Mouse (Mus musculus) kidney, postnatal 25 days (tissue): ENCODE results near the gene Il2rb.

Experiments
- DNase-seq, 2 experiments: peaks; one replicate each; pipeline ENCODE4 v3.0.0; 2021; ENCODE audit warnings: mixed read lengths in 2 of 2

The Il2rb gene

DNA sequence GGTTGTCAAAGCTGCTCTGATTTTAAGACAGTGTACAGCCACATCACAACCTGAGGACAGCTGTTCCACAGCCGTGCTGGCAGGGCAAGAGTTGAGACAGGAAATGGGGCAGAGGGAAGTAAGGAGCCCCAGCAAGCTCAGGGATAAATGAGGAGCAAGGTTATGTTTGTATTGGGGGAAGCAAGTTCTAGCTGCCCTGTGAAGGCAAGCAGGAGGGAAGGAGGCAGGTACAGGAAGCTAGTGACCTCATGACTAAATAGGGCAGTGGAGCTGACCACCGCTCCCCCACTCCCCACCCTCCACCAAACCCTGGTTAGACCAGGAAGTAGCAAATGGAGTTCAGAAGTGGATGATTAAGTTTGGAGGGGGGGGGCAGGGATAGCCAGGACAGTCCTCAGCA is 14.1 kb downstream of the Il2rb start:
- DNase-seq: no peak

DNA sequence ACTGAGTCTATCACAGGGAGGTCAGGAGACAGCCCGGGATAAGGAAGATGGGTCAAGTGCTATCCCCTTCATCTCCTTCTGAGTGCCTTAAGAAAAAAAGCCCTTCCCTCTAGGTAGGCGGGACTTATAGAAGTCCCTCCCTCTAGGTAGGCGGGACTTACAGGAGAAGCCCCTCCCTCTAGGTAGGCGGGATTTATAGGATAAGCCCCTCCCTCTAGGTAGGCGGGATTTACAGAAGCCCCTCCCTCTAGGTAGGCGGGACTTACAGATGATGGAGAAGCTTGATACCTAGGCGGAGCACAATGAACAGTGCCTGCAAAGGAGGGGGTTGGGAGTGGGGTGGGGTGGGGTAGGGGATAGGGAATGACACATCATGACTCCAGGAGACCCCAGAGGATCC is 15.0 kb downstream of the Il2rb start:
- DNase-seq: no peak

DNA sequence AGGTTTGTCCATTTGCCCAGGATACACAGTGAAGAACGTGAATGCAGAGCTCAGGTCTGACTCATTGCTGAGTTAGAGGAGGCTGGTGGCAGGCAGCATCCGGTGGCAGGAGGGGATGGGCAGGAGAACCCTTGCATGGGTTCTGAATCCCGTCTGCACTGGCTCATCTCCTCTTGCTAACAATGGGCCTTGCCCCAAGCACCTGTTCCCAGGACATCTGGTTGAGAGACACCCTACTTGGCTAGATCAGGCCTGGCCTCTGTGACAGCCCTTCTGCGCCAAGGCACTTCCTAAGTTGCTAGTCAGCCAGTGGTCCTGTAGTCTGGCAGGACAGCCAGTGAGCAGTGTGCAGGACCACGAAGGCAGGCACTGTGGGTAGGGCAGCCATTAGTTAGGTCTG is 15.6 kb downstream of the Il2rb start:
- DNase-seq: no peak

DNA sequence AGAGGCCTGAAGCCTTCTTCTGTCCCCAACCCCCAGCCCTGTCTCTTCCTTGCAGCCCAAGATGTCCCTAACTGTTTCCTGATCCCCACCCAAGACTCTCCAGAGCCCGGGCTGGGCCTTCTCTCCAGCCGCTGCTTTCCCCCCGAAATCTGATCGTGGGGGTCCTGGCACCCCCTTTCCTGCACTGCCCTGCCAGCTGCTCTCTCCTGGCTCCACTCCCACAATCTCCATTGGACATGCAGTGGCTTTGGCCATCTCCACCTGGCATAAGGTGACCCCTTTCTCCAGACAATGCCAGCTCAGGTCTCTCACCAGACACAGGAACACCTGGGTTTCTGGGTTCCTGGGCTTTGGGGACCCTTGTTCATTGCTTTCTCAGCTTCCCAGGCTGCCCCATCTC is 17.0 kb downstream of the Il2rb start:
- no peak for DNase-seq

DNA sequence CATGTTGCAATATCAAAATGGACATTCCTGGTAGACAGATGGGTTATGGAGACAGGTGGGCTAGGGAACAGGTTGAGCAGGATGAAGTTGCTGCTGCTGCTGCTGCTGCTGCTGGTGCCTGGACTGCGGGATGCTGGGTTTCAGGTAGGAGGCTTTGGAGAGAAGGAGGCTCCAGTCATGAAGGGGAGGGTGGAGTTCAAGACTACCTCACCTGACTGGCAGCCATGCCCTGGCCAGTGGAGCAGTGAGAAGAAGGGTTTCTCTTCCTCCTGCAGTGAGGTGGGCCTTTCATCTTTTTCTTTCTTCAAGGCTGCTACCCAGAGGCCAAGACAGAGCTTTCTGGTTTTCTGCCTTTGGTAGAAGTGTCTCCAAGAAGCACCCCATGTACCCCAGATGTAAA is 18.2 kb downstream of the Il2rb start:
- no peak for DNase-seq

DNA sequence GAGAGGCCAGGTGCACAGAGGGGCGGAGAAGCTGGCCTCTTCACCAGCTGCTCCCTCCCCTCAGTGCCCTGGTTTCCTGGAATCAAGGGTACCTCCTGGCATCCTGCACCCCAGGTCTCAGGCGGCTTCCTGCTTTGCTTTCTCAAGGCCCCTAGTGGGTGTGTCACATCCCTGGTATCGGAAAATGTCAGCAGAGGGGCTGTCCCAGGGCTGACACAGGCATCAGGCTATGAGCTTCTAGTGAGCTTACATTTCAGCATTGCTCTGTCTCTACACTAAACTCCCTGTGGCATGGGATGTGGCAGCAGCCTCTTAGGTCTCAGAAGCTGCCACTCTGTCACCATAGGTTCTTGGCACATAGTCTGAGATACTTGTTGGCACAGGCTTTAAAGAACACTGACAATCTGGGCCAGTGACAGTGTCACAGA is 19.5 kb downstream of the Il2rb start:
- no peak for DNase-seq

DNA sequence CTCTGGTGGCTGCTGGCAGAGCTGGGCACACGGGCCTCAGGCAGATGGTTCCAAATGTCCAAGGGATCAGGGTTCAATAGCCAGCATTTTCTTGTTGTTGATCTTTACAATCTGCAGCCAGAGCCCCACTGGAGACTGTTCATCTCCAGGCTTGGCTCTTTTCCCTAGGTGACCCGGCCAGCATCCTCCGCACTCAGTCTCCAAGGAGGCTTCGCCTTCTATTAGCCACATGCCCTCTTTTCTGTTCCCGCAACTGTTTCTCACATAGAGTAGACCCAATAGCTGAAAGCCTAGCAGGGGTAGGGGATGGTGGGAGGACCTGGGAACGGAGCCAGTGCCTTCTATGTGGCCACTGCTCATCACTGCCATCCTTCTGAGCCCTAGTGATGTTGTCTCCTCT is 21.6 kb downstream of the Il2rb start:
- DNase-seq: no peak

DNA sequence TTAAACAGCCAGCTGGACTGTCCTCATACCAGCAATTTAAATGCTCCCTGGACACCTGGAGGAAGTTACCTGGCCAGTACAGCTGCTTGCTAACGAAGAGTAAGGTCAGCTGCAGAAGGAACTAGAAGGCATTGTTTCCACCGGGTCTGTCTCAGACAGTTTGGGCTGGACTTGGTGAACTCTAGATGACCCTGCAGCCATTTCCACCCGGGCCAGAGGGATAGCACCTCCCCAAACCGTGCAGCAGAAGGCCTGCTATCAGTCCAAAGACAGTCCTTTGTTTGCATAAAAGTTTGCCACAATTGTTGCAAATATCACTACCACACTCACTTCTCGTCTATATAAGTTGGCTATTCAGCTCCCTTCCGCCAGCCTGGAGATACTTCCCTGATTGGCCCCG is 23.2 kb downstream of the Il2rb start:
- DNase-seq: no peak

DNA sequence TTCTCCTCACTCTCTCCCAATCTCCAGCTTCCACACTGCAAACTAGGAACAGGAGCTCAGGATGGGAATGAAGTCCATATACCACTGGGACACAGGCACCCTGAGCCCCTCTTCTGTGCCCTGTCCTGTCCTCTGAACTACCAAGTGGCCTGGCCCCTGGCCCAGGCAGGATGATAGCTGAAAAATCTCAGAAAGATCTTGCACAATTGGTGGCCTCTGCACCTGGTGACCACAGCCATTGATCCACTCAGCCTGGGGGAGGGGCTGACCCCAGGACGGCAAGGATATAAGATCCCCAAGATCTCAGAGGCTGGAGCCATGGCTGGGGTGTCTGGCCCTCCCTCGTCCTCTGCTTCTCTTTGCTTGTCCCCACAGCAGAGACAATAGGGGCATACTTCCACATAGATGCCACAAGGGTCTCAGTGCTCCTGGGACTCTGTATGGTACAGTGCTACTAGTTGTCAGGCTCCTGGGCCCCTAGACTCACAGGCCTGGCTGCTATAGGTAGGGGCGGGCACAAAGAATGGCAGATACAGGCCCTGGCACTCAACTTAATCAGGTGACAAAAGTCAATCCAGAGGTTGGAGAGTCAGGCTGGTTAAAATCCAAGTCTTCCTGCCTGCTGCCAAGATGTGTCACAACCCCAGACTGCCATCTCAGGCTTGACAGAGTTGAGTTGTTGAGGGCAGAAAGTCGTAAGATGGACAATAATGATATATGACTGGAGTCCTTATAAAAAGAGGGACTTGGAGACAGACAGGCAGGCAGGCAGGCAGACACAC is 24.4 kb downstream of the Il2rb start:
- DNase-seq: no peak

DNA sequence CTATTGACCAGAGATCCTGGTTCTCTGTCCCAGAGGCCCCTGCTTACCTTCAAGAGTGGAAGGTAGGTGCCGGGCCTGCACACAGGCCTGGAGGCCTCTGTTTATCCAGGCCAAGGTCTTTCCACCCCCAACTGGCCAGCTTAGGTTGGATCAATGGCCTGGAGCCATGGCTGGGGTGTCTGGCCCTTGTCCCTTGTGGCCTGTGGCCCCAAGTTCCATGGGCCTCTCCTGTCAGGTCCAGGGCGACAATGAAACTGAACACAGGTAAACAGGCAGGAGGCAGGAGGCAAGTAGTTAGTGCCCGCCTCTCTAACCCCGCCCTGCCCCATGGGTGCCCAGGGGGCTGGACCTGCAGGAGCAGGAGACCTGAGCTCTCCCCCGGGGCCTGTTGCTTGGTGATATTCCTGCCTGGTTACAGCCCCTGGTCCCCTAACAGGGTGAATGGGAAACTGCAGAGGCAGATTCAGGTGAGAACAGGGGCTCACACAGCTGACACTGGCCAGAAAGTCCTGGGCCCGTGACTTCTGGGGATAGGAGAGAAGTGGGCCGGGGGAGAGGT is 26.6 kb downstream of the Il2rb start, which contains the start of gene Tmprss6:
TSS of gene Tmprss6 (minus strand) at position 256 of the 559 bp plus-strand sequence.
- no peak for DNase-seq

DNA sequence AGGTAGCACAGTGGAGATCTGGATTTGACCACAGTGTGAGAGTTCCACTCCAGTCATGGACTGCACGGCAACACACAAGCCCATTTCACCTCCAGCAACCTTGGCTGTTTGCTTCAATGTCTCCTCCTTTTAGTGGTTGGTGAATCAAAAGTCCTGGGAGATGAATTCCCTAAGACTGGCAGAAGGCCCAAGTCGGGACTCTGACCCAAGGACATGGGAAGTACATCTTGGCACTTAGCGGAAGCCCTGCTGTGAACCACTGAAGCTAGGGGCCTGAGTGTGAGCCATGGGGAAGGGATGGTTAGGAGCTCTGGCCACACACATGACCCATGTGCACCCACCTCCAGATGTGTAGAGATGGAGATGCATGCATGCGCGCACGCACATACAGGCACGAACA is 27.5 kb downstream of the Il2rb start:
- no peak for DNase-seq

DNA sequence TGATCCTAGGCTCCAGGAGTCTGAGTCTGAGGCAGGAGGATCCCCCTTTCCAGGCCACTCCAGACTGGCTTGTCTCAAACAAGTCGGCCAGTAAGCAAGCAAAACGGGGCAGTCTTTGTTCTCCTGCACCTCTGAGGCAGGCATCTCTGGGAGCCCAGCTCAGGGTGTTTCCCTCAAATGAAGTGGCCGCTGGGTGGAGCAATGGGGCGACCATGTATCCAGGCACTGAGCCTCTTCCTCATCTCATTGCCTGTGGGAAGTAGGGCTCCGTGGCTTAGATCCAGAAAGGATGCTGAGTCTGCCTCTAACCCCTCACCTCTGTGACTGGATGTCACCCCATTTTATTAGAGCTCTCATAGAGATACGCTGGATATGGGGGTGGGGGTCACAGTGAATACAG is 28.3 kb downstream of the Il2rb start:
- DNase-seq: no peak

DNA sequence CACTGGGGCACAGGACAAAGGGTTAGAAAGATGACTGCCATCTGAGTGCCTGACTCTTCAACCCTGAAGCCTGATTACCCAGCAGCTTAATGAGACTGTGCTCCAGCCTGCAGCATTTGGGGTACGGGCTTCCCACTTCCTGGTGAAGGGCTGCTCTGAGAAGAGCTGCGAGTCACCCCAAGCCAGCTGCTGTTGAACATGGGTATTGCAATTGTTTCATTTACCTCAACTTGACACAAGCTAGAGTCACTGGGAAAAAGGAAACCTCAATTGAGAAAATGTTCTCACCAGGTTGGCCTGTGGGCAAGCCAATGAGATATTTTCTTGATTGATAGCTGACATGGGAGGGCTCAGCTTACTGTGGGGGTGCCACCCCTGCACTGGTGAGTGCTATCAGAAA is 32.1 kb downstream of the Il2rb start:
- DNase-seq: no peak

DNA sequence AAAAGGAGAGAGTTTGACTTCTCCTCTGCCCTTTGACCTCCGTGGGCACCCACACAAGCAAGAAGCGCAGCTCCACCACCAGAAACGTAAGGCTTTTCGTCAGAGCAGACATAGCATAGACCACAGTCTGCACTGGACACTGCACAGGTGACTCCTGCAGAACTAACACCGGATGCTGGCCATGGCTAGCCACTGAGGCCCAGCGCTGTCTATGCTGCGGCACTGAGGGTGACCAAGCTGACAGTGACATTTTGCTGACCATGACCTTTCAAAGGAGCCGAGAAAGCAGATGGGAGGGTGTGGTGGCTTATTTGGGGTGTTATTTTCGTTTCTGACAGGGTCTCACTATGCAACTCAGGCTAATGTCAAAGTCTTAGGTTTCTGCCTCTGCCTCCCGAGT is 37.9 kb downstream of the Il2rb start:
- DNase-seq: no peak

DNA sequence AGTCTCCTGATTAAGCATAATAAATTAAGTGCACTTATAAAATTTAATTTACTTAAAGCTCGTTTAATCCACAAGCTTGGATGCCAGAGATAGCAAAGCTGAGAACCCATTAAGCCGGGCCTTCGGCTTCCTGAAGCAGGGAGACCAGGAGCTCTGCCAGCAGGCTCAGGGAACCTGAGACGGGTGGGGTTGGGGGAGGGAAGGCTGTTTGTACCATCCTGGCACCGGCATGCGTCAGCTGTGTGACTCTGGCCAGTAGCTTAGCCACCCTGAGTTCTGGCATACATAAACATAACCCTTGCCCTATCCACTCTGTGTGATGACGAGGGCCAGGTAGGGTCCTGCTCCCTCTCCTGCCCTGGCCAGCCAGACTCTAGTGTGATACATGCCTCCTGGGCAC is 39.0 kb downstream of the Il2rb start:
- DNase-seq: peak in 1 of 2 experiments; percentile 31

DNA sequence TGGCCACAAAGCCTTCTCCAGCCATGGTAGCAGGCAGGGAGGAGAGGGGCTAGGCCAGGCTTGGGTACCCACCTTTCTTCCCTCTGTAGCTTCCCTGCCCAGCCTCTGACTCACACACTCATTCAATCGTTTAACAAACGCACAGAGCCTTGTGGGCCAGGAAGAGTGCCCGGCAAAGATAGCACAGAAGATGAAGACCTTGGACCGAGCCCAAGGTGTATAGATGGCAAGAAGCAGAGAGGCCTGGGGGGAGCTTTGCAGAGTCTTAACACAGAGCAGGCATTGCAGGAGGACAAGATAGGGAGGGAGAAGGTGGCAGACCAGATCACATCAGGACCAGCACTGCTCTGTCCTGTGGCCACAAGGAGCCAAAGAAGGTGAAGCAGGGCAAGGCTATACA is 39.9 kb downstream of the Il2rb start:
- DNase-seq: no peak

DNA sequence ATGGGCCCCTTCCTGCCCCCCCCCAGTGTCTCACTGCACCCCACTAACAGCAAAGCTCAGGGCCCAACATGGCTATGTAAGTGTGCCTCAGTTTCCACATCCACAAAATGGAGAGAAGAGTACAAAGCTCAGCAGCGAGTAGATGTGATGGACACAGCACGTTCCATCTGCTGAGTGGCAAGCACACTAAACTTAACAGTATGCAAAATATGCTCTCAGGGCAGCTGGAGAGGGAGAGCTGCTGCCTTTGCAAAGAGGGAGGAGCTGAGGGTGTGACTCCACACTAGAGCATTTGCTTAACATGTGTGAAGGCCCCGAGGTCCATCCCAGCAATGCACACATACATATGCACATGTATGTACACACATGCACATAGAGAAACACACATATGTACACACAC is 42.1 kb downstream of the Il2rb start:
- no peak for DNase-seq

DNA sequence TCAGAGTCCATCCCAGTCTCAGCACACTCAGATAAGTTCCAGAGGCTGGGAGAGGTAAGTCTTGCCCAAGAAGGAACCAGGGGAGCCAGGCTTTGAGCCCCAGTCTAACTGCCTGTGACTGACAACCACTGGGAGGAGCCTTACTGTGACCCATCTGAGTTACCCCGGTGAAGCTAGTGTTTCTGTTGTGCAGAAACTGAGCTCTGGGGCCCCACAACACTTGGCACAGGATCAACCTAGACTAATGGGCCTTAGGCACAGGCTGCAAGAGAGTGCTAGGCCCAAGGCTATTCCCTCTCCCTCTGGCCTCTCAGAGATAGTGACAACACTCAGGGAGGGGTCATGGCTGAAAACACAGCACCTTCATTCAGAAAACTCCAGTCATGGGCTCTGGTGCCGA is 43.9 kb downstream of the Il2rb start:
- DNase-seq: no peak

DNA sequence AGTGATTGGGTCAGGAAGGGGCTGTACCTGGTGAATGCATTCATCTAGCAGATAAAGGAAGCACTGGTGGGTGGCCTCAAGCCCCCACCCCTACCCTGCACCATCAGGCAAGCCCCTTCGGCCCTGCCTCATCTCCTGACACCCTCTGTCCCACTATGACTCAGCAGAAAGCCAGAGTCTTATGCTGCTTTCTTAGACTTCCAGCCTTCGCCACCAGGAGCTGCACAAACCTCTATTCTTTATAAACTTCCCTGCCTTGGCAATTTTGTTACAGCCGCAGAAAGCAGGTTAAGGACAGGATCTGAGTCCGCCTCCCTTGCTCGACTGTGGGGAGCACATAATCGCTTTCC is 44.7 kb downstream of the Il2rb start:
- no peak for DNase-seq

DNA sequence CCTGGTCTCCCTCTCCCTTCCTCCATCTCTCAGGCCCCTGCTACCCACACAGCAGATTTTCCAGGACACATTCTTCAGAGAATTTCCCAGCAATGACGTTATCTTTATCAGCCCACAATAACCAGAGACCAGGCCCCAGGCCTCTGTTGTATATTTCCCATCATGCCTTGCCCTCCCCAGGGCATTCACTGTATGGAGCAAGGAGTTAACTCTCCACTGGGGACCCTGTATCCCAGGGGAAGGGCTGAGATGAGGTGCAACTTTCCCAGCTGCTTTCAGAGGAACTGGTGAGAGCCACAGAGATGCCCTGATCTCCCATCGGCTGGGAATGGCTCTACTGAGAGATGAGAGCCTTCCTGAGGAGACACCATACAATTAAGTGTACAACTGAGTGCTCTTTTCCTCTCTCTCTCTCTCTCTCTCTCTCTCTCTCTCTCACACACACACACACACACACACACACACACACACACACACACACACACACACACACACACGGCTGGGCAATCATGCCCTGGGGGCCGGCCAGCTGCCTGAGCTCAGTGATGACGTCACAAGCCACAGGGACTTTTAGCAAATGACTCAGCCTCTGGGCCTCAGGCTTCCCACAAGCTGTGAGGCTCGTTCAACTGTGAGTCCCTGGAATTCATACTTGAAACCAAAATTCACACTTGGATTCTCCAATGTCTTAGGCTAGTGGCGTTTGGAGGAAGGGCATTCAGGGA is 45.2 kb downstream of the Il2rb start:
- peak in 1 of 2 experiments; percentile 66 for DNase-seq

DNA sequence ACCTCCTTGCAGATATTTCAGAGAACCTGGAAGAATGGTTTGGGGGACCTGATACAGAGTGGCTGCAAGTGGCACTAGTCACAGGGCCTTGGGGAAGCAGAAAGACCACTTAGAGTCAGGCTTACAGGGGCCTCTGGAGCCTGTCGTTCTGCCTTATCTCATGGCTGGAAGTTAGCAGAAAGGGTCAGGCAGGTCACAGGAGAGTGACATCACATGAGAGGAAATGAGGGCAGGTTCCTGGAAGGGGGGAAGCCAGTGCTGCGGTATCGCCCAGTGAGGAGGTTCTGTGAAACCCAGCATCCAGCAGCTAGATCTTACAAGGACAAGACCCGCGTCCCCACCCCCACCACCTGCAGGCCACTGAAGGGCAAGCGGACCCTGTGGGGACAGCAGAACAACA is 45.9 kb downstream of the Il2rb start:
- DNase-seq: peak; percentile 27 to 35

DNA sequence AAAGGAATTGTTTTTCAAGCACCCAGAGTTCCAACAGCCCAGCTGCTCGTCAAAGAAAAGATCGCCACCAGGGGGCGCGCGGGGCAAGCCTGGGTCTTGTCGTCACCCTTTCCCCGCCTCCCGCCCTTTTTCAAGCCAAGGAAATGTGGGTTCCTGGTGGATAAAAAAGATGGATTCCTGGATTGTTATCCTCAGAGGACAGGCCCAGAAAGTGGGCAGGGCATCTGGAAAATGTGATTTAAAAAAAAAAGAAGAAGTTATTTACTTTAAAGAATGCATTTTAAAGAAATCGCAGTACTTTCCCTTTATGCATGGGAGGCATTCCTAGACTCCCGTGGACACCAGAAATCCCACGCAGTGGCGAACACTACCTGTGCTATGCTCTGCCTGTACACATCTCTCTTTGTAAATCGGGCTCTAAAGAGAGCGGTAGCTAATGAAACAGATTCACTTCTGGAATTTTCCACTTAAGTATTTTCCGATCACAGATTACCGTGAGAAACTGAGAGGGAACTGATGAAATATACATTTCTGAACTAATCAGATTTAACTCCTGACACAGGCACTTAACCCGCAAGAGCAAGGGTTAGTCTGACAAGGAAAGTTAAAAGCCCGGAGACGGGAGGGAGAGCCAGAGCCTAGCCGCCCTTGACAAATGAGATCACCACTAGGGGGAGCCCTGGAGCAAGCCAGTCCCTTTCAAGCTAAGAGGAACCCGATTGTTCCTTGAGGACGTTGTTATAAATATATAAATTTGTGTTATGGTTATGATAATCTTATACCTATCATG is 47.1 kb downstream of the Il2rb start:
- peak; percentile 95 to 100 for DNase-seq

DNA sequence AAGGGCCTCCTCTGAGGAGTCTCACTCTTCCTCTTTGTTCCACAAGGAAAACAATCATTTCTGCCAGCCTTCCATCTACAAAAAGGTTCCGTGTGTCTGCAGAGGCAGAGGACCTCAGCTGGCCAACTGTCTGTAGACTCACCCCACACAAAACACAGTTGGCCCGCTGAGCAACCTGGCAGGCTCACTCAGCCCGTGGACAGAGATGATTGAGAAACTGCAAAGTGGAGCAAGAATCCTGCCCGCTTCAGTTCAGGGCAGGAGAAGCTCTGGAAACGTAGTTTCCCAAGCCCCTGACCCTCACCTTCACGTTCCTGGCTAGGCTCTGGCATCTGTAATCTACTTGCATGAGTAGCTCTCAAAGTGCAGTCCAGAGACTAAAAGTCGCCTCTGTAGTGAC is 48.0 kb downstream of the Il2rb start:
- no peak for DNase-seq
